Mouse (Mus musculus) thymus, postnatal 4 days (tissue): ENCODE measurements at regions not wholly inside any gene's neighbourhood (a gene's known extent, or its start where the extent isn't known, plus 50 kb on each side); places are given as distances from the start of the nearest gene placed in this dataset.
"Not testable (repeated sequence)": the region's sequence is repeated elsewhere in the genome, so short reads cannot be mapped to it uniquely, and the experiment has no call there.

Experiments
- DNase-seq: peaks from one replicate; pipeline ENCODE4 v3.0.0; 2021

DNA sequence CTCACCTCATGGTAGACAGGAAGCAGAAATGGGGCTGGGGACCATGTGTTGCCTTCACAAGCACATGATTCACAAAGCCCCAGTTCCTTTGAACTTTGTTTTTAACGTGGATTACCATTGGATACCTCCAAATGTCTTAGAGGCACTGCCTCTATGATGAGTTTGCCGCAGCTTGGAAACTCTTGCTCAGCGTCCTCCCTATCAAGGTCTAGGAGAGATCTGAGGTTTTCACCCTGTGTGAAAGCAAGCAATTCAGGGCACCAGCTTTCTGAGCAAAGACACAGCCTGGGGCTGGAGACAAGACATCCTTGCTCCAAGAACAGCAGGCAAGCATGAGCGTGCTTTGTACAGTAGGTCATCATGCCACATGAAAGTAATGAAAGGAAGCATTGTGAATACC, 93.6 kb upstream of the Ifngr1 start:
- DNase-seq: peak; percentile 47

DNA sequence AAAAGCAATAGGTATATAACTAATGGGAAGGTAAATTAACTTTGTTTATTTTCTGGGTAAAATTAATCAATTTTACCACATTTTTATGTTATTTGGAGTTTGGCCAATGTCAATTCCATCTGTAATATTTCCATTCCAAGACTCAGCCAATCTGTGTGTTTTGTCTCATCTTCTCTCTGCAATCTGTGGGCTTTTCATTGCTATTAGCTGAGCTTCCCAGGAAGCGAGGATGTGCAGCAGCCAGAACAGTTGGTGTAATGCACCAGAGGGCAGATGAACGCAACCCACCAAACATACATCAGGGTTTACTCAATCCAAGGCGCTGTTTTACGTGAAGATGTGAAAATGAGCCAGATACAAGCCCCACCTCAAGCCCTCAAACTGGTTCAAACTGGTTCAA, 88.9 kb upstream of the Ifngr1 start:
- DNase-seq: no peak

DNA sequence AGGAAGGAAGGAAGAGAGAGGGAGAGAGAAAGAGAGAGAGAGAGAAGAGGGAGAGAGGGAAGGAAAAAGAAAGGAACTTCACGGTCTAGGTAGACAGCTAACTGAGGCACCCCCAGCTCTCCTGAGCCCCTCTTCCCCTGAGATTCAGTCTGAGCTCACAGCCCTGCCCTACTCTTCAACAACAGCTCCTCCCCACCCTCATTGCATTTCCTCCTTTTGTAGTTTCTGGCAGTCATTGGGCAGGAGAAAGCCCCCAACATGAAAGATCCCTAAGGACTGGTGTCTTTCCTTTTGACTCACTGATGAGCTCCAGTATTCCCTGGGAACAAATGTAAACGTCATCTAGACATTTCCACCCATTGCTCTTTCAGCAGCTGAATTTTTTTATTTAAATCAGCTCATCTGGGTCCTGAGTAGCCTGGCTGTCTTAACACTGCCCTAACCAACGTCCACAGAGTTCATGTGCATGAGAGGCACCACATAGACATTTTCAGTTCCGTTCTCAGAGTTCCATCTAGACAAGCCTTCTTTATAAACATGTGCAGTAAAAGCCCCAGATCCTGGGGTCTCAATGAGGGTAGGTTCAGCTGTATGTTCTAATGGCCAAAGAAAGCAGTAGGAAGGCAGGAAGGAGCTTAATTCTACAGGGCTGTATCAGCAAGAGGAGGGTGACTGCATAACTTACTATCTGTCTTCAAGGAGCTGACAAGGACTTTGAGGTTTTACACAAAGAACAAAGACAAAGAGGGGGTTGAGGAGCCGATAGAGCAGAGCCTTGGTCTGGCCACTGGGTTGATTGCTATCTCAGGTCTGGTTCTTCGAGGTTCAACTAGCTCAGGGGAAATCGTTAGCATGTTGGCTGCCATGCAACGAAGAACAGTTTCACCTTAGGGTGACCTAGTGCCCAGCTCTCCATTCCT, 87.6 kb upstream of the Ifngr1 start:
- peak; percentile 32 for DNase-seq

DNA sequence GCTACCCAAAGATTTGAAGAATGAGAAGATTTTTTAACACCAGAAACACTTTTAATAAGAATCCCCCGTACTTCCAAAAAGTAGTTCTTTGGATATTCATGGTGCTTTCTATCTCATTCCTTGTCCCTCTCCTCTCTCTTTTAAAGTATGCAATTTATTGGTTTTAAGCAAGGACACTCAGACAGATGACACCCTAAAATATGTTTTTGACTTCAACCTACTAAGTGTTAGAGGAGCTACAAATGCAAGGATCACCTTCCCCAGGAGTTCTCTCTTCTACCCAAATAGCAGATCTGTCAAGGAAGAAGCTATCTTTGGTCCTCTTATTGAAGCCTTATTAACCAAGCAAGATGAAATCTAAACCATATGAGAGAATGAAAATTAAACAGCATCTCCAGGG, 86.6 kb upstream of the Ifngr1 start:
- DNase-seq: no peak

DNA sequence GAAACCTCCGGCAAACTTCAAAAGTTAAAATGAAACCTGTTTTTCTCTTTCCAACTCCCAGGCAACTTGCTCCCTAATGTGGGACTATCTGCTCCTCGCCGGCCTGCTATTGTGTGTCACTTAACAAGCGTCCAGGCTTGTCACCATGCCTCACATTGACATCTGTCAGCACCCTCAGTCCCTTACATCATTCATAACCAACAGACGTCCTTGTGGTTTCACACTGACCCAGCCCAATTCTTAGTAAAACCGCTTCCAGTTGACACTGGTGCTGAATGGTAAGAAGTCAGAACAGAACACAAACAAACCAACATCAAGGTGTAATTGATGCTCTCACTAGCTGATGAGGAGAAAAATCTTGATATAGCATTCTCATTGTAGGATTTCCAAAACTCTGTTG, 85.8 kb upstream of the Ifngr1 start:
- no peak for DNase-seq

DNA sequence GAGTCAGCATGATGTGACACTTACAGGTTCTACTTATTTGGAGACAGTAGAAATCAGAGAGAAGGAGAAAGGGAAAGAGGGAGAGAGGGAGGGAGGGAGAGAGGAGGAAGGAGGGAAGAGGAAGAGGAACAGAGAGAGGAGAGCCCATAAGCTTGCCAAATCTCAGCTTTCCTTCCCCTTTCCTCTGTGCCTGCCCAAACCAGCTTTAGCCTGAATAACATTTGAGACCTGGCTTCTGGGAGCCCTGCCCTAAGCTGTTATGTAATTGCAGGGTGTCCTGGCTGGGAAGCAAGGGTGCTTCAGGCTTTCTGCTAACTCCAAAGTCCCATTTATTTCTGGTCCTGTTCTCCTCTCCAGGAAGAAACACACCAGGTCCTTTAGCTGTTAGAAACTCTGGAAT, 85.3 kb upstream of the Ifngr1 start:
- no peak for DNase-seq

DNA sequence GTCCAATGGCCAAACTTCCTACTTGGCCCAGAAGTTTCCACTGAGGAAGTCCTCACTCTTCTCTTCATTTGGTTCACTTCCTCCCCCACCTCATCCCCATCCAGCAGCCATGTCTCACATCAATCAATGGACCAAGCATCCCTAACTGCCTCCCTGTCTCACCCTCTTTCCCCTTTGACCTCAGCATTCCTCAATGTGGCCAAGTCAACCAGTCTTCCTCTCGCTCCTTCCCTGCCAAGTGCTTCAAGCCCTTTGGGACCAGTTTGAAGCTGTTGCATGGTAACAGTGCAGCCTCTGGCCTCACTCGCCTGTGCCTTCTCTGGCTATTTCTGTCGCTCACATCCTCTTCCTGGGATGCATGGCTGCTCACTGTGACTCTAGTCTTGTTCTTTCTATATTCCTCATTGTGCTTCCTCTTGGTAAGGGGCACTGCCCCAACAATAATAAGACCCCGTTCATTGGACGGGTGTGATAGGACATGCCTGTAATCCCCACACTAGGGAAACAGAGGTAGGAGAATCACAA, 83.5 kb upstream of the Ifngr1 start:
- DNase-seq: no peak

DNA sequence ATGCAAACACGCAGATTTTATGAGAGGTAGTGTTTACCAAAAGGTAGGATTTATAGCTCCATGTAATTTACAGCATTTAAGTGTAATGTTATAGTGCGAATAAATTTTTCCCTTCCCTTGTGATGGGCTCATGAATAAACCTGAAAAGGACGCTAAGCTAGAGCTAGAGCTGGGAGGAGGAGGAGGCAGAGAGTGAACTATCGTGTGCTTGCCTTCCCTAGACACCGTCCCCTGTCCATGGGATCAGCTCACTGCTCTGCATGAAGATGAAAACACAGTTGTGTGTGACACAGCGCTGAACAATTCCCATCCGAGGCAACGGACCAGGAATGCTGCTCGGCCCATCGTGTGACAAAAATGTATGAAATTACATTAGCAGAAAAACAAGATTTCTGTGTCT, 81.7 kb upstream of the Ifngr1 start:
- no peak for DNase-seq

DNA sequence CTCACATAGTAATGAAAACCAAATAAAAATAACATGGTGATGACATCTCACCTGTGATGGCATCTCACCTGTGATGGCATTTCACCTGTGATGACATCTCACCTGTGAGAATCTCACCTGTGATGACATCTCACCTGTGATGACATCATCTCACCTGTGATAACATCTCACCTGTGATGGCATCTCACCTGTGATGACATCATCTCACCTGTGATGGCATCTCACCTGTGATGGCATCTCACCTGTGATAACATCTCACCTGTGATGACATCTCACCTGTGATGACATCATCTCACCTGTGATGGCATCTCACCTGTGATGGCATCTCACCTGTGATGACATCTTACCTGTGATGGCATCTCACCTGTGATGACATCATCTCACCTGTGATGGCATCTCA, 77.4 kb upstream of the Ifngr1 start:
- not testable (repeated sequence) for DNase-seq

DNA sequence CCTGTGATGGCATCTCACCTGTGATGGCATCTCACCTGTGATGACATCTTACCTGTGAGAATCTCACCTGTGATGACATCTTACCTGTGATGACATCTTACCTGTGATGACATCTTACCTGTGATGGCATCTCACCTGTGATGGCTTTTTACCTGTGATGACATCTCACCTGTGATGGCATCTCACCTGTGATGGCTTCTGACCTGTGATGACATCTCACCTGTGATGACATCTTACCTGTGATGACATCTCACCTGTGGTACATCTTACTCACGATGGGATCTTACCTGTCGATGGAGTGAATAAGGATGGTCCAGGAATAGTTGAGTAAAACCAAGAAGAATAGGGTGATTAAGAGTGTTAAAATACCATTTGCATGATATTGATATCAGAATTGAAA, 76.9 kb upstream of the Ifngr1 start:
- DNase-seq: no peak

DNA sequence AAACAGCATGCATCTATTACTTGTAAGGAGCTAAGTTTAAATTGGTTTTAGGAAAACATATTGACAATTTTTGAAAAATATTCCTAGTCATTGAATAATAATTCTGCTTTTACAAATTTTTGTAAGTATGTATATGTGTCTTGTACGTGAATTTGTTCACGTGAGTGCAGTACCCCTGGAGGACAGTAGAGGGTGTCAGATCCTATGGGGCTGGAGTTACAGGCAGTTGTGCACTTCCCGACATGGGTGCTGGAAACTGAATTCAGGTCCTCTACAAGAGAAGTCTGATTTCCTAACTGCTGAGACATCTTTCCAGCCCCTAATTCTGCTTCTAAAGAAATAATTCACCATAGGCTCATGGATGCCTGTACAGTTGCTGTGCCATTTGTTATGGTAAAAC, 75.7 kb upstream of the Ifngr1 start:
- DNase-seq: no peak

DNA sequence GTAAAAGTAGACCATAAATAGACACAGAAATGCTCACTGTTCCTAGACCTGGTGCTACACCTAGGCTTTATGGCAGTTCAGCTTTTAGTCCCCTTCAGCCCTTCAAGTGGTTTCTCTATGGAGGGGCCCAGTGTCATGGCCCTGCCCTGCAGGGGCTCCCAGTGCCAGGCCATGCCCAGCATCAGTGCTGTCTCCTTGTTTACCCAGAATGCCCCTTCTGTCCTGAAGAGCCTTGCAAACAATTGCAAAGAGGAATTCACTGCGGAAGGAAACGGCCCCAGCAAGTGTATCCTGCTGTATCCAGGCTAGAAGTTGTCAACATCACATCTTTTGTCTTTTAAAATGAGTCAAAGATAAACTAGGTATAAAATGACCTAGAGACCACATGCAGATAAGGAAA, 74.7 kb upstream of the Ifngr1 start:
- no peak for DNase-seq

DNA sequence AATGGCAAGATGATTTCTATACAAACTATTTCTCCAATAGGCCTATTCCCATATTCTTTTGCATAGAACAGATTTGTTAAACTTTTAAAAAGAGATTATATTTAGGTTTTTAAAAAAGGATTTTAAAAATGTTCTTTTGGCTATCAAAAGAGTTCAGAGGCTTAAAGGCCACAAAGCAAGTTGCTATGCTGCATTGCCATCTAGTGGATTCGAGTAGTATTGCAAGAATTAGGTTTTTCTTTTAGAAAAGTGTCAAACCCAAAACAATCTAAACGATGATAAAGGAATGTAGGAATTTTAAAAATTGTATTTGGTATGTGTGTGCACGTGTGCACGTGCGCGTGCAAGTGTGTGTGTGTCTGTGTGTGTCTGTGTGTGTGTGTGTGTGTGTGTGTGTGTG, 73.0 kb upstream of the Ifngr1 start:
- DNase-seq: no peak

DNA sequence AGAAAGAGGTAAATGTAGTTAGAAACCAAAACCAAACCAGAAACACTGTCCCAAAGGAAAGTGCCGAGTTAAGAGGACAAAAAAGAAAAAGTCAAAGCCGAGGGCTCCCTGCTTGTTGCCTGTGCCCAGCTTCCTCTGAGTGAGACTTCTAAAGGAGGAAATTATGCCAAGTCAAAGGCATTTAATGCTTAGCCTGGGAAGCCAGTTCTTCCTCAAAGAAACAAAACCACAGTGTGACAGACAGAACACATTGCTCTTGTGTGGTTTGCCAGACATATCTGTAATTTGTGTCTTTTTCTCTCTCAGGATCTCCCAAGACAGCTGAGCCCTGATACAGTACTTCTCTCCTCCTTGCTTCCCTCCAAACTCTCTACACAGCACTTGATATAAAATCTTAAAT, 69.6 kb upstream of the Ifngr1 start:
- DNase-seq: peak; percentile 30

DNA sequence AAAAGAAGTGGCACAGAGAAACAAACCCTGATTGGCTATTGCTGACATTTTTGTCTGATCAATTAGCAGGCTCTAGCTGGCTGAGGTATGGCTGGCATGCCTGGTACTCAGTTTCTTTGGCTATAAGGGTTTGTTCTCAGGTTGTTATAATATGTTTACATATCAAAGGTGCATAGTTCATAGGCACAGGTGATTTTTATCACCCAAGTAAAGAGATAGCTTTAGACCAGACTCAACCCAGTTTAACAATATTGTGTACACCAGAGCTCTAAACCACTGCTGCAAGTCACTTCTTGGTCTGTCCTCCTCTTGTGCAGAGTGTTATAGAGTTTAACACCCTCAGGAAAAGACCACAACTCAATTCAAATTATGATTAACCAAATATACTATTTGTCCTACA, 65.8 kb upstream of the Ifngr1 start:
- DNase-seq: no peak

DNA sequence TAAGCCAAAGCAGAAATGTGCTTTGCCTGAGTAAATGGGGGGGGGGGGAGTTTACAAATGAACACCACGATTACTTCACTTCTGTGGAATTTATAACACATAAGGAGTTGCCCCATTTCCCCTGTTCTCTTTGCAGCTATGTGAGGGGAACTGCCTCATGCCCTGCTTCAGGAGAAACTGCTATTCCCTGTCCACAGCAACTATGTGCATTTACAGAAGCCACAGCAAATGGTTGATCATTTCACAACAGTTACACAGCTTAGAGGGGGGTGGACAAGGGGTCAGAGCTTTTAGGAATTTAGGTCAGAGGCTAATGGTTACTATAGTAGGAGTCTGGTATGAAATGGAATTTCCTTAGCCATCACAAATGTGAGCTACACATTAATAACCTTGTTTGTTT, 65.4 kb upstream of the Ifngr1 start:
- no peak for DNase-seq

DNA sequence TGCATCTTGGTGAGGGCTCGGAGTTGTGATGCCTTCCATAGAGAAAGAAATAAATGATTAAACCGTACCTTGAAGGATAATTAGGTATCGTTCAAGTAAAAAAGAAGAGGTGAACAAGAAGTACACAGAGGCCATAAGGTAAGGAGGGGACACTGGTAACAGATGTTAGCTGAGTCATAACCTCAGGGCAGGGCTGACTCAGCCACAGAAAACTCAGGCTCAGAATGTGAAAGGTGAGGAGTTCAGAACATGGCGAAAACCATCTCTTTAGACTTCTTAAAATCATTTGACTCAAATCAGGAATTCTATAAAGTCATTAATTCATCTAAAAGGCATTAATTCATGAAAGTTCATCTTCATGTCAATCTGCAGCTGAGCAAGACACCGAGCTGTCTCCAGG, 62.1 kb upstream of the Ifngr1 start:
- DNase-seq: no peak

DNA sequence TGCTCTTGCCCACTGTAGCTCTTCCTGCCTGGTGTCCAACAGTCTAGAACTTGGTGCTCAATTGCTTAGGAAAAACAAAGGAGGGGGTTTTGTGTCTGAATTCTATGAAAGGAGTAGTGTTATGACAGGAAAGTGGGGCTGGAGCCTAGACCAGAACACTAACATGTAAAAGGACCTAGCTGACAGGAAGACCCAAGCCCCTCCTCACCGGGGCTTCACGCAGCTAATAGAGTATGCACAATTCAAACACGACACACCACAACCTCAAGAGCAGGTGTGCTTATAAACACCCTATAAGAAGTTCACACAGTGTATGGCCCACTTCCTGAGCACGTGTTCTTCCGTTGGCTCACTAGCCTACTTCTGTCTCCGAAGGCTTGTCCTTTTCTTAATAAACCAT, 61.7 kb upstream of the Ifngr1 start:
- peak; percentile 49 for DNase-seq

DNA sequence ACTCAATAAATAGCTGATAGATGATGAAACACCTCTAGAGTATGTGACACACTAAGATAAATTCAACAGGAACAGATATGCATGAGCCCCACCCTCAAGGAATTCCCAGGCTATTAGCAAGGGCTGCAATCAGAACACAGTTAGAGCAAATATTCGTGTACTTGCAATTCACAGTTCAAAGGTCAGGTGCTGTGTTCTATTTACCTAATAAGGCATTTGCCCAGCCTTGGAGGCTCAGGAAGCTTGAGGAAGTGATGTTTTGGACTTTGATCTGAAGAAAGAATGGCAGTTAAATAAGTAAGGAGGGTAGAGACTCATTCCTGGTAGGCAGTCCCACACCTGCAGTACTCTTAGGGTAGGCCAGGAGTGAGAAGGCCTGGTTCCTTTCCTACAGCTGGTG, 60.3 kb upstream of the Ifngr1 start:
- DNase-seq: no peak

DNA sequence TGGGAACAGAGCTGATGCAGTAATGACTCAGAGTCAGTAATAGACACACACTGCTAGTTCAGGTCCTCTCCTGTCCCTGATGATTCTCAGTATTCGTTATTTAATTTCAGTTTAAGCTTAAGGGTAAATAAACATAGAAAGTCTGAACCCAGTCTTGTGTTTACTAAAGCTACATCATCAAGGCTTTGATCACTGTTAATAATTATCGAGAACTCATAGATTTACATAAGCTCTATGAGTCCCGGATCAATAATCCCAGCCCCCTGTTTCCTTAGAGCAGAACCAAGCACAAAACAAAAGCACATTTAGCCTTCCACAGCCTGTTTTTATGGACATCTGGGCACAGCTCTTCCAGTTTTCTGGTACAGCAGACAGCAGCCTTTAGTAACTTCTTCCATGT, 59.0 kb upstream of the Ifngr1 start:
- DNase-seq: no peak

DNA sequence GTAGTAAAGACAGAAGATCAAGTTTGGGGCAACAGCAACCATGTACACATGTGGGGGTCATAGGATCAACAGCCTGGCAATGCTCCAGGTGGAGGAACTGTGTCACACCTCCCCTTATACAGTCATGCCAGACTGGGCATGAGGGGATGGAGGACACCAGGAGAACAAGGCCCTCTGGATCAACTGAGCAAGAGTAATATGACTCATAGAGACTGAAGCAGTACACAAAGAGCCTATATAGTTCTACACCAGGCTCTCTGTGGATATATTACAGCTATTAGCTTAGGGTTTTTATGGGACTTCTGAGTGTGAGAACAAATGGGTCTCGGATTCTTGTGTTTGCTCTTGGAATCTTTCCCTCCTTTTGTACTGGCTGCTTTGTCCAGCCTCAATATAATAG, 57.9 kb upstream of the Ifngr1 start:
- no peak for DNase-seq
